Mouse (Mus musculus): ENCODE measurements around the gene Stx5a. TPM values are rescaled to one million over a fixed set of nuclear protein-coding genes. Genes with fewer than 3 reads are reported as not detected.
A peak's percentile ranks its signal among the peaks of the same experiment; 100 is the strongest.

Gene Stx5a
- polyA plus RNA-seq, 1 experiment from 2014 or later = 48.2 TPM

DNA sequence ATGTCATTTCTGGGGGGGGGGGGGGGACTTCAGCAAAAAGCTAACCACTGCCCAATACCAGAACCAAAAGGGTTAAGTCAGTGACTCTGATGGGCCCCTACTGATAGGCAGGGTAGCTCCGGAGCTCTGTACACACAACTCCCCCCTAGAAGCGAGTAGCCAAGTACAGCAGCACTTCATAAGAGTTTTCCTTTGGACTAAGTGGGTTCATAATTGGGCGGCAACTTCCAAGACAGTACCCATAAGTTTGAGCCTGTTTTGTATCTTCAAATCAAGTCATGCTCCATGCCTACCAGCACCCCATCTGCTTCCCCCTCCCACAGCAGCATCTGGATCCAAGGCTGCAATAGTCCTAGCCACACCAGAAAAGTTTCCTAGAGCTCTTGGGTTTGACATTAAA, 14.4 kb downstream of the Stx5a start:
- no peak for DNase-seq
- Histone ChIP-seq H3K4me1 (replicated peaks) (peaks cover 37% of the 10 kb centered on the region), H3K27me3 (no peaks in the 10 kb centered on the region), H3K27ac (peak overlapping the region; percentile 90), H3K4me3 (replicated peaks) (peak overlapping the region; percentile 96), H3K9me3 (replicated peaks) (no peaks in the 10 kb centered on the region), H3K9ac (peak overlapping the region; percentile 98), H3K4me2 (peak overlapping the region; percentile 76), H3K36me3 (peaks cover 57% of the 10 kb centered on the region)
- no peak for ATAC-seq (ENCODE audit: low read depth)
- WGBS (ENCODE audit: insufficient replicate concordance) = 27% methylated on average over 3 of the region's 3 CpGs

- H3K9me3 ChIP-seq (replicated peaks) = no peaks in the 10 kb centered on the region
- H3K4me1 ChIP-seq (replicated peaks) = peaks cover 40% of the 10 kb centered on the region
- ATAC-seq (ENCODE audit: low read depth) (peak; percentile 92), DNase-seq (peak; percentile 86)
- peak within 1 kb of the TSS; percentile 76 for H3K4me2 ChIP-seq
- H3K9ac ChIP-seq = peak within 1 kb of the TSS; percentile 98
- H3K27ac ChIP-seq = peak within 1 kb of the TSS; percentile 93
- peak within 1 kb of the TSS; percentile 96 for H3K4me3 ChIP-seq (replicated peaks)
- under 1% methylated on average over 74 of the region's 75 CpGs for WGBS (ENCODE audit: insufficient replicate concordance)
- no peaks in the 10 kb centered on the region for H3K27me3 ChIP-seq
- peaks cover 54% of the 10 kb centered on the region for H3K36me3 ChIP-seq
Observed at GRCm38 (mm10) chr19:8756635-8757387, 15.6 kb downstream of the Stx5a start, which contains the start of gene Nxf1. Gene Nxf1, plus strand, starts transcription at chr19:8757073.

DNA sequence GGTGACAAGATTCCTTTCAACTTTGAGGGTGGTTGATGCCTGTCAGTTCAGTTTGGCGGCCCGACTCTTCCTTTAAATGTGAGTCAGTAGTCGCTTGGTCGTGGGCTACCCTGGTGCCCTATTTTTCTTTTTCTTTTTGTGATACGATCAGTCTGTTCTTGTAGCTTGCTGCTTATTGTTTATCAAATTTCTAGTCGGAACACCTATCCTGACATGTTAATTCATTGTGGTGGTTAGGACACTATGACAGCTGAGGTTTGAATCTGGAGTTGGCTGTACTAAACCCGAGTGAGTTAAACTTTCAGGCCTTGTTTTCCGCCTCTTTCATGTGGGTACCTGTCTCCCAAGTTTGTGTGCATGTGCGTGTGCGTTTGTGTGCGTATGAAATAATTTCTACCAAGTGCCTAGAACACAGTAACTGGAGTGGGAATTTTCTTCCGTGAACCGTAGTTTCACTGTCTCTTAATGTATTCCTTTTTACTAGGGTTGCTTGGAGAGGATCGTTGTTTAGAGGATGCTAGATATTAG, 16.3 kb downstream of the Stx5a start:
- Histone ChIP-seq H3K4me2 (peak overlapping the region; percentile 76), H3K4me3 (replicated peaks) (peak overlapping the region; percentile 96), H3K27me3 (no peaks in the 10 kb centered on the region), H3K36me3 (peaks cover 54% of the 10 kb centered on the region), H3K27ac (peak overlapping the region; percentile 93), H3K4me1 (replicated peaks) (peaks cover 40% of the 10 kb centered on the region), H3K9ac (peak overlapping the region; percentile 98), H3K9me3 (replicated peaks) (no peaks in the 10 kb centered on the region)
- WGBS (ENCODE audit: insufficient replicate concordance) = 4% methylated on average over 14 of the region's 14 CpGs
- DNase-seq (no peak), ATAC-seq (ENCODE audit: low read depth) (no peak)

- H3K9me3 ChIP-seq (replicated peaks) = no peaks in the 10 kb centered on the region
- peaks cover 54% of the 10 kb centered on the region for H3K36me3 ChIP-seq
- DNase-seq = no peak
- no peak for ATAC-seq (ENCODE audit: low read depth)
- 31% methylated on average over 2 of the region's 2 CpGs for WGBS (ENCODE audit: insufficient replicate concordance)
- peak overlapping the region; percentile 76 for H3K4me2 ChIP-seq
- peaks cover 40% of the 10 kb centered on the region for H3K4me1 ChIP-seq (replicated peaks)
- peak overlapping the region; percentile 98 for H3K9ac ChIP-seq
- H3K27me3 ChIP-seq = no peaks in the 10 kb centered on the region
- H3K27ac ChIP-seq = peak overlapping the region; percentile 51; the same call in 1 of the 2 replicates
- peak overlapping the region; percentile 96 for H3K4me3 ChIP-seq (replicated peaks)
Observed at GRCm38 (mm10) chr19:8758899-8759298, 17.7 kb downstream of the Stx5a start.

GRCm38 (mm10) chr19:8760757-8761156, 19.5 kb downstream of the Stx5a start:
- Histone ChIP-seq H3K9me3 (replicated peaks) (0 out of 2 replicates have a peak, but pooled peaks cover 3% of the 10 kb centered on the region), H3K4me2 (no peak overlapping the region), H3K4me1 (replicated peaks) (peaks cover 30% of the 10 kb centered on the region), H3K36me3 (peaks cover 56% of the 10 kb centered on the region), H3K9ac (no peak overlapping the region), H3K27me3 (no peaks in the 10 kb centered on the region), H3K27ac (no peak overlapping the region), H3K4me3 (replicated peaks) (no peak overlapping the region)
- no peak for DNase-seq
- no peak for ATAC-seq (ENCODE audit: low read depth)
- WGBS (ENCODE audit: insufficient replicate concordance) = 71% methylated on average over 2 of the region's 2 CpGs

- Histone ChIP-seq H3K9ac (no peak overlapping the region), H3K27me3 (no peaks in the 10 kb centered on the region), H3K4me2 (no peak overlapping the region), H3K36me3 (peaks cover 80% of the 10 kb centered on the region), H3K27ac (no peak overlapping the region; the same call in 1 of the 2 replicates), H3K9me3 (replicated peaks) (0 out of 2 replicates have a peak, but pooled peaks cover 4% of the 10 kb centered on the region), H3K4me1 (replicated peaks) (peaks cover 18% of the 10 kb centered on the region), H3K4me3 (replicated peaks) (no peak overlapping the region)
- 74% methylated on average over 4 of the region's 4 CpGs for WGBS (ENCODE audit: insufficient replicate concordance)
- DNase-seq (no peak), ATAC-seq (ENCODE audit: low read depth) (no peak)
Observed at GRCm38 (mm10) chr19:8763276-8763675, 22.1 kb downstream of the Stx5a start.

DNA sequence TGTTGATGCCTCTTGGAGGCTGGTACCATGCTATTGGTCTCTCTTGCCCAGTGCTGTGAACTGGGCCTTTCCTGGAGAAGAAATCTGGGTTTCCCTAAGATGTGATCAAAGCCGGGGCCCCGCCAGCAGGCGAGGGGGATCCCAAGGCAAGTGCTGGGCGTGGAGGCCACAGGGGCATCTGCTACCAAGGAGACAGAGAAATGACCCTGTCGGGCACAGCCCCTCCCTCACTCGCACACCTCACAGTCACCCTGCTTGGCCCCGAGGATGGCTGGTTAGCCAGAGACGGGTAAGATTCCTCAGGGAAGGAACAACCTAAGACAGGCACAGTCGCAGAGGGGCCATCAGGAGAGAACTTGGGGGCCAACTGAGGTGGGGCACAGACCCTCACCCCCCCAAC, 24.3 kb downstream of the Stx5a start:
- 89% methylated on average over 9 of the region's 9 CpGs for WGBS (ENCODE audit: insufficient replicate concordance)
- H3K27ac ChIP-seq = no peak overlapping the region
- ATAC-seq (ENCODE audit: low read depth) = no peak
- DNase-seq = no peak
- H3K4me2 ChIP-seq = no peak overlapping the region
- no peaks in the 10 kb centered on the region for H3K27me3 ChIP-seq
- H3K36me3 ChIP-seq = peaks cover 95% of the 10 kb centered on the region
- 0 out of 2 replicates have a peak, but pooled peaks cover 4% of the 10 kb centered on the region for H3K9me3 ChIP-seq (replicated peaks)
- no peak overlapping the region for H3K4me3 ChIP-seq (replicated peaks)
- H3K4me1 ChIP-seq (replicated peaks) = peaks cover 9% of the 10 kb centered on the region
- H3K9ac ChIP-seq = no peak overlapping the region

DNA sequence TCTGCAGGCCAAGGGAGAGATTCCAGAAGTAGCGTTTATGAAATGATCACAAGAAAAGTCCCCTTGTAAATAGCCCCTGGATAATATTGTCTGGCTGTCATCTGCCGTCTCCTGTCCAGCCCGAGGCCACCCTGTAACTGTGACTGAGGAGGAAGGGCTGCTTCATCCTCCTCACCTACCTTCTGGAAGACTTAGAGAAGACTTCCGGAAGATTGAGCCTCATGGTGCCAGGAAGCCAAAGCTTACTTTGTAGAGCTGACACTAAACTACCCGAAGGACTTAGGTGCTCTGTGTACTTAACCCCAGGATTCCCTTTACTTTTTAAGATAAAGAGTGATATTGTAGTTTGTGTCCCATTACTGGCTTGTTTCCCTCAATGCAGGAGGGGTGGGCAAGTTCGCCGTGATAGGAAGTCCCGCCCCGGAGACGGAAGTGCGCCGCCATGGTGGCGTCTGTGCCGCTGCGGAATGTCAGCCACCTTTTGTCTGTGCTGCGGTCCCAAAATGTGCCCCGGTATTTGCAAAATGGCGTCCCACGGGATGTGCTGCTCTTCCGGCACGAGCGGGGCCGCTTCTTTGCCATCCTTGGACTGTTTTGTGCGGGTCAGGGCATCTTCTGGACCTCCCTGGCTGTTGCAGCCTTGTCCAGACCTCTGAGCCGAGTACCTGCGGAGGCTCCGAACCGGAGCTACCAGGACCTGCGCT, 29.5 kb downstream of the Stx5a start, which contains the start of gene Tmem223:
Gene Tmem223 (plus strand): TSS at position 430 of the 704 bp plus-strand sequence.
- ATAC-seq (ENCODE audit: low read depth) = no peak
- H3K36me3 ChIP-seq = peaks cover 75% of the 10 kb centered on the region
- 14% methylated on average over 29 of the region's 29 CpGs for WGBS (ENCODE audit: insufficient replicate concordance)

DNA sequence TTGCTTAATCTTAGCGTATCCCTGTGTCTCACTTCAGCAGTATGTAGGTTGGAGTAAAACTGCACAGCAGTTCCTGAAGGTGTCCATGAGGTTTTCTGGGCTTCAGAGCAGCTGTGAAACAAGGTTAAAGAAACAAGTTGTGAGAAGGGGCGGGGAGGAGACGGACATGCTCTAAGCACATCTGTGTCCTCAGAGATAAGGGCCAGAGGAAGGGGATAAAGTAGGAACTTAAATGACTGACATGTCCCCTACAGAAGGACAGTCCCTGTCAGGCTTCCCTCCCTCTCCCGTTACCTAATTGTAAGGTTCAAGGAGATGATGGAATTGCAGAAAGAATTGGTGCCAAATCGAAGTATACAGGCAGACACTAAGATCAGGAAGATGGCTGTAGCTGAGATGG, 31.8 kb downstream of the Stx5a start:
- peak overlapping the region; percentile 99 for H3K4me2 ChIP-seq
- peak overlapping the region; percentile 99 for H3K27ac ChIP-seq
- no peaks in the 10 kb centered on the region for H3K9me3 ChIP-seq (replicated peaks)
- H3K4me1 ChIP-seq (replicated peaks) = peaks cover 57% of the 10 kb centered on the region
- ATAC-seq (ENCODE audit: low read depth) = peak; percentile 65
- WGBS (ENCODE audit: insufficient replicate concordance) = 19% methylated on average over 5 of the region's 5 CpGs
- H3K9ac ChIP-seq = peak overlapping the region; percentile 98
- H3K27me3 ChIP-seq = no peaks in the 10 kb centered on the region
- peak overlapping the region; percentile 87 for H3K4me3 ChIP-seq (replicated peaks)
- DNase-seq = peak; percentile 53
- peaks cover 57% of the 10 kb centered on the region for H3K36me3 ChIP-seq

More for the DNA sequence above, 29.5 kb downstream of the Stx5a start, which contains the start of gene Tmem223:
- Histone ChIP-seq H3K4me1 (replicated peaks) (peaks cover 46% of the 10 kb centered on the region), H3K4me2 (peak within 1 kb of the TSS; percentile 99), H3K27ac (peak within 1 kb of the TSS; percentile 99), H3K4me3 (replicated peaks) (peak within 1 kb of the TSS; percentile 85), H3K9me3 (replicated peaks) (0 out of 2 replicates have a peak, but pooled peaks cover 1% of the 10 kb centered on the region), H3K27me3 (no peaks in the 10 kb centered on the region), H3K9ac (peak within 1 kb of the TSS; percentile 93)
- peak; percentile 61 for DNase-seq

- Histone ChIP-seq H3K4me2 (peak overlapping the region; percentile 99), H3K4me1 (replicated peaks) (peaks cover 57% of the 10 kb centered on the region), H3K36me3 (peaks cover 57% of the 10 kb centered on the region), H3K27ac (peak overlapping the region; percentile 99), H3K27me3 (no peaks in the 10 kb centered on the region), H3K9ac (peak overlapping the region; percentile 98), H3K9me3 (replicated peaks) (no peaks in the 10 kb centered on the region), H3K4me3 (replicated peaks) (peak overlapping the region; percentile 87)
- ATAC-seq (ENCODE audit: low read depth) (no peak), DNase-seq (no peak)
- WGBS (ENCODE audit: insufficient replicate concordance) = 15% methylated on average over 6 of the region's 6 CpGs
Observed at GRCm38 (mm10) chr19:8773409-8773808, 32.2 kb downstream of the Stx5a start.
